In the genomic region with DNA sequence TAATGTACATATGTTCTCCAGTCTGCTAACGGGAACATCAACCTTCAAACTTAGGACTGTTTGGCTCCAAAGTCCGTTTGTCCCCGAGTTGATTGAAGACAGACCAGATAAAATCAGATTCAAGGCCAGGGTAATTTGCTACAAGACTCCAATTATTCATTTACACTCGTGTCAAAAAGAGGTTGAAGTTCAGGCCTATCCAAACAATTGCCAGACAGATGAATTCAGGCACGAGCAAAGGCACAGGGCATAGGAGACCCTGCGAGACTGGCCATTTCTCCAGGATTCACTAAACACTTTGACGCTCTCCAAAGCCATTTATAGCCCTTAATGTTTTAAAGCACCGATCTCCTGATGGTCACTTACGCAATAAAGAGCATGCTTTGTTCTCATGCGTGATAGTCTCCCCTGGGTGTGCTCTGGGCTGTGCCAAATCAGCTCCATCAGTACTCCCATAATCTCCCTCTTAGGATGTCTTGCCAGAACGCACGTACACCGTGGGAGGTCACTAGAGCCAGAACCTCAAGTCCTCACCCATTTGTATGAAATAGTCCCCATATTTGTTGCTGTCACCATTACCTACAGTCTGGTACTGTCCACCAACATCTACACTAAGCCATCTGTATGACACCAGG, we compare ENCODE assay signal across 12 mouse cellular contexts.
A peak's percentile ranks its signal among the peaks of the same experiment; 100 is the strongest.
DNase-seq lines count a peak whose midpoint lies in the region; ATAC-seq and TF ChIP-seq lines count a peak whose summit lies in the region.
"Had no signal": no experiment of that assay in that cellular context is flagged by ENCODE, and none has a peak within 500 bp of the region (broad histone marks: within the 10 kb centered on the region; RNA-seq: fewer than 3 reads in every experiment).

No protein-coding gene starts in this region.

- no peak for DNase-seq in gastrocnemius, adult 2 months
- no peak for DNase-seq in gastrocnemius, adult 18-20 months (ENCODE audit: low spot score)
- no peak for DNase-seq in lung, postnatal 4 days
- DNase-seq in limb, embryonic 11.5 days (ENCODE audit: low spot score) = no peak
- peak; percentile 80 for DNase-seq in yolk sac, embryonic 10.5 days (ENCODE audit: low spot score)
- no peak for DNase-seq in retina, postnatal 1 day
- no peak for DNase-seq in thymus, postnatal 14 days
- DNase-seq: cerebellum, postnatal 36 days had no signal

- peaks cover 18% of the 10 kb centered on the region for H3K4me1 ChIP-seq in lung, embryonic 16.5 days (replicated peaks; ENCODE audit: control insufficient read depth, insufficient read depth, low read length)
- no peaks in the 10 kb centered on the region; the same call in 1 of the 2 replicates for H3K4me1 ChIP-seq in limb, embryonic 11.5 days (ENCODE audit: control insufficient read depth, insufficient read depth, low read length)
- H3K4me1 ChIP-seq: megakaryocyte, embryonic 14.5 days had no signal

- no peak overlapping the region for H3K4me2 ChIP-seq in lung, embryonic 16.5 days (ENCODE audit: low read depth, low read length)
- H3K4me2 ChIP-seq in limb, embryonic 11.5 days (ENCODE audit: low read depth, severe bottlenecking) = no peak overlapping the region
- H3K4me2 ChIP-seq: forebrain, embryonic 15.5 days had no signal

- peaks cover 8% of the 10 kb centered on the region for H3K9me3 ChIP-seq in lung, embryonic 16.5 days (ENCODE audit: control insufficient read depth, low read length)
- H3K9me3 ChIP-seq in limb, embryonic 11.5 days (ENCODE audit: control insufficient read depth, low read length) = no peaks in the 10 kb centered on the region

- peak; percentile 30; the same call in 1 of the 2 replicates for ATAC-seq in lung, embryonic 16.5 days (ENCODE audit: low read depth)
- ATAC-seq in limb, embryonic 11.5 days (ENCODE audit: insufficient number of reproducible peaks, low FRiP score, low TSS enrichment, low read depth) = no peak
- ATAC-seq: forebrain, embryonic 15.5 days; Patski had no signal

- 28% methylated on average over 13 of the region's 13 CpGs for WGBS in lung, embryonic 16.5 days
- WGBS in limb, embryonic 11.5 days = 49% methylated on average over 13 of the region's 13 CpGs

- no peak for TF ChIP-seq CTCF in gastrocnemius, adult 2 months (IDR thresholded peaks at IDR 0.05)

- H3K9ac ChIP-seq in lung, embryonic 16.5 days (ENCODE audit: low read length) = no peak overlapping the region
- no peak overlapping the region for H3K9ac ChIP-seq in limb, embryonic 11.5 days (ENCODE audit: low read length)
- H3K9ac ChIP-seq: forebrain, embryonic 15.5 days had no signal

- no peaks in the 10 kb centered on the region for H3K27me3 ChIP-seq in lung, embryonic 16.5 days (ENCODE audit: control insufficient read depth, insufficient read depth, low read depth, low read length)
- no peaks in the 10 kb centered on the region for H3K27me3 ChIP-seq in limb, embryonic 11.5 days (ENCODE audit: control insufficient read depth, insufficient read depth, low read length)
- H3K27me3 ChIP-seq: forebrain, embryonic 15.5 days; Patski had no signal

- H3K36me3 ChIP-seq in lung, embryonic 16.5 days (ENCODE audit: control insufficient read depth, insufficient read depth, low read length) = no peaks in the 10 kb centered on the region
- H3K36me3 ChIP-seq in limb, embryonic 11.5 days (ENCODE audit: control insufficient read depth, insufficient read depth, low read length) = no peaks in the 10 kb centered on the region
- H3K36me3 ChIP-seq: forebrain, embryonic 15.5 days had no signal

- intact Hi-C loops in gastrocnemius, adult 2 months (cut with DNase I) = no loop called here

- H3K27ac ChIP-seq in gastrocnemius, adult 2 months = peak overlapping the region; percentile 82
- peak overlapping the region; percentile 75 for H3K27ac ChIP-seq in lung, embryonic 16.5 days (ENCODE audit: low read length)
- peak overlapping the region; percentile 1; the same call in 1 of the 2 replicates for H3K27ac ChIP-seq in limb, embryonic 11.5 days (replicated peaks; ENCODE audit: low read depth, low read length)
- H3K27ac ChIP-seq: forebrain, embryonic 15.5 days had no signal

- H3K4me3 ChIP-seq in gastrocnemius, adult 2 months = no peak overlapping the region
- no peak overlapping the region for H3K4me3 ChIP-seq in lung, embryonic 16.5 days (ENCODE audit: low read length)
- H3K4me3 ChIP-seq in limb, embryonic 11.5 days (ENCODE audit: low read depth, low read length) = no peak overlapping the region
- H3K4me3 ChIP-seq: forebrain, embryonic 15.5 days; megakaryocyte, embryonic 14.5 days had no signal

Comparison
In these comparisons a context has a peak if more than half of its experiments do, and no peak if none do; other contexts are left out.
1. H3K27ac ChIP-seq: peak in every context shown above with its lines; median percentile 82 in gastrocnemius, adult 2 months; 75 in lung, embryonic 16.5 days; 1 in limb, embryonic 11.5 days.